Mouse (Mus musculus) lung, postnatal 14 days (tissue): ENCODE measurements at regions not wholly inside any gene's neighbourhood (a gene's known extent, or its start where the extent isn't known, plus 50 kb on each side); places are given as distances from the start of the nearest gene placed in this dataset.
A peak's percentile ranks its signal among the peaks of the same experiment; 100 is the strongest.

ENCODE experiments used
- DNase-seq: peaks from one replicate; pipeline ENCODE4 v3.0.0; 2021

- DNase-seq: no peak
Observed at GRCm38 (mm10) chr13:82849037-82849436, 654.8 kb upstream of the Mef2c start.

- no peak for DNase-seq
Observed at GRCm38 (mm10) chr13:82869869-82870268, 634.0 kb upstream of the Mef2c start.

GRCm38 (mm10) chr13:82874091-82874490 lies 629.7 kb upstream of the Mef2c start:
- DNase-seq: no peak

GRCm38 (mm10) chr13:82883368-82883767 lies 620.5 kb upstream of the Mef2c start:
- DNase-seq: no peak

GRCm38 (mm10) chr13:82888755-82889154 lies 615.1 kb upstream of the Mef2c start:
- DNase-seq: no peak

- peak; percentile 13 for DNase-seq
Observed at GRCm38 (mm10) chr13:82892731-82893130, 611.1 kb upstream of the Mef2c start.

- DNase-seq: no peak
Observed at GRCm38 (mm10) chr13:82899686-82900085, 604.1 kb upstream of the Mef2c start.

- no peak for DNase-seq
Observed at GRCm38 (mm10) chr13:82902160-82902559, 601.7 kb upstream of the Mef2c start.

- DNase-seq: no peak
Observed at GRCm38 (mm10) chr13:82903637-82904036, 600.2 kb upstream of the Mef2c start.

GRCm38 (mm10) chr13:82907689-82908088 lies 596.1 kb upstream of the Mef2c start:
- DNase-seq: no peak

GRCm38 (mm10) chr13:82909151-82909550 lies 594.7 kb upstream of the Mef2c start:
- DNase-seq: no peak

- no peak for DNase-seq
Observed at GRCm38 (mm10) chr13:82912859-82913258, 591.0 kb upstream of the Mef2c start.

- no peak for DNase-seq
Observed at GRCm38 (mm10) chr13:82915194-82915593, 588.6 kb upstream of the Mef2c start.

- DNase-seq: no peak
Observed at GRCm38 (mm10) chr13:82930010-82930409, 573.8 kb upstream of the Mef2c start.

GRCm38 (mm10) chr13:82937856-82938255 lies 566.0 kb upstream of the Mef2c start:
- no peak for DNase-seq

- DNase-seq: no peak
Observed at GRCm38 (mm10) chr13:82942691-82943341, 561.0 kb upstream of the Mef2c start.

- no peak for DNase-seq
Observed at GRCm38 (mm10) chr13:82946931-82947330, 556.9 kb upstream of the Mef2c start.

- peak; percentile 11 for DNase-seq
Observed at GRCm38 (mm10) chr13:82949541-82949940, 554.3 kb upstream of the Mef2c start.

GRCm38 (mm10) chr13:82962333-82962732 lies 541.5 kb upstream of the Mef2c start:
- DNase-seq: no peak

- DNase-seq: no peak
Observed at GRCm38 (mm10) chr13:82971722-82972121, 532.1 kb upstream of the Mef2c start.

- no peak for DNase-seq
Observed at GRCm38 (mm10) chr13:82974210-82974811, 529.5 kb upstream of the Mef2c start.

GRCm38 (mm10) chr13:83001118-83001517 lies 502.7 kb upstream of the Mef2c start:
- DNase-seq: no peak

GRCm38 (mm10) chr13:83016686-83017085 lies 487.1 kb upstream of the Mef2c start:
- no peak for DNase-seq

- DNase-seq: no peak
Observed at GRCm38 (mm10) chr13:83020829-83021228, 483.0 kb upstream of the Mef2c start.

GRCm38 (mm10) chr13:83023972-83024371 lies 479.9 kb upstream of the Mef2c start:
- DNase-seq: no peak
